In genomic region chr15:102074070-102074731, GRCm38 (mm10) we compare ENCODE assay signal across 8 mouse cellular contexts. TPM values are rescaled to one million over a fixed set of nuclear protein-coding genes. Genes with fewer than 3 reads are reported as not detected.
DNase-seq lines count a peak whose midpoint lies in the region; ATAC-seq and TF ChIP-seq lines count a peak whose summit lies in the region.

No protein-coding gene starts in this region.

- H3K27me3 ChIP-seq in embryonic facial prominence, embryonic 10.5 days (replicated peaks; ENCODE audit: low read depth, poor library complexity, severe bottlenecking): no peaks in the 10 kb centered on the region
- H3K27me3 ChIP-seq in limb, embryonic 14.5 days (ENCODE audit: control insufficient read depth, insufficient read depth, low read length): no peaks in the 10 kb centered on the region
- no peaks in the 10 kb centered on the region for H3K27me3 ChIP-seq in midbrain, embryonic 14.5 days (ENCODE audit: control insufficient read depth, insufficient read depth, low read length)

- peak overlapping the region; percentile 83 for H3K9ac ChIP-seq in limb, embryonic 14.5 days (ENCODE audit: low read depth, low read length, severe bottlenecking)
- peak overlapping the region; percentile 92 for H3K9ac ChIP-seq in midbrain, embryonic 14.5 days (replicated peaks; ENCODE audit: low read length)

- peaks cover 20% of the 10 kb centered on the region for H3K36me3 ChIP-seq in embryonic facial prominence, embryonic 10.5 days (replicated peaks)
- H3K36me3 ChIP-seq in limb, embryonic 14.5 days (ENCODE audit: control insufficient read depth, insufficient read depth, low read length): no peaks in the 10 kb centered on the region
- H3K36me3 ChIP-seq in midbrain, embryonic 14.5 days (ENCODE audit: control insufficient read depth, insufficient read depth, low read length): no peaks in the 10 kb centered on the region

- H3K4me3 ChIP-seq in embryonic facial prominence, embryonic 10.5 days: peak overlapping the region; percentile 96
- H3K4me3 ChIP-seq in limb, embryonic 14.5 days (replicated peaks; ENCODE audit: low read length): peak overlapping the region; percentile 98
- H3K4me3 ChIP-seq in midbrain, embryonic 14.5 days (replicated peaks; ENCODE audit: low read depth, low read length): peak overlapping the region; percentile 96

- WGBS in embryonic facial prominence, embryonic 10.5 days: under 1% methylated on average over 57 of the region's 57 CpGs
- 0% methylated on average over 41 of the region's 57 CpGs for WGBS in limb, embryonic 14.5 days
- WGBS in midbrain, embryonic 14.5 days: under 1% methylated on average over 56 of the region's 57 CpGs

- peak overlapping the region; percentile 65 for H3K4me2 ChIP-seq in limb, embryonic 14.5 days (replicated peaks; ENCODE audit: low read depth, low read length, severe bottlenecking)
- peak overlapping the region; percentile 57 for H3K4me2 ChIP-seq in midbrain, embryonic 14.5 days (ENCODE audit: low read length)

- peaks cover 19% of the 10 kb centered on the region for H3K4me1 ChIP-seq in embryonic facial prominence, embryonic 10.5 days
- peaks cover 12% of the 10 kb centered on the region; the same call in 1 of the 2 replicates for H3K4me1 ChIP-seq in limb, embryonic 14.5 days (ENCODE audit: control insufficient read depth, insufficient read depth, low read length)
- H3K4me1 ChIP-seq in midbrain, embryonic 14.5 days (ENCODE audit: control insufficient read depth, insufficient read depth, low read length): peaks cover 17% of the 10 kb centered on the region

- peak overlapping the region; percentile 99 for H3K27ac ChIP-seq in embryonic facial prominence, embryonic 10.5 days (replicated peaks)
- peak overlapping the region; percentile 95 for H3K27ac ChIP-seq in limb, embryonic 14.5 days (replicated peaks; ENCODE audit: low read depth, low read length)
- H3K27ac ChIP-seq in midbrain, embryonic 14.5 days (replicated peaks; ENCODE audit: low read depth, low read length): peak overlapping the region; percentile 95

- peak; percentile 62 for DNase-seq in 3T3-L1 (ENCODE audit: low read depth, low spot score)
- DNase-seq in adrenal gland, postnatal 14 days: peak; percentile 79
- peak; percentile 81 for DNase-seq in embryonic facial prominence, embryonic 10.5 days (ENCODE audit: low spot score)
- peak; percentile 55 to 65 for DNase-seq in kidney, adult 8-10 months
- DNase-seq in limb, embryonic 14.5 days (ENCODE audit: low spot score): peak; percentile 64
- peak; percentile 82 for DNase-seq in midbrain, embryonic 14.5 days
- DNase-seq in spleen, postnatal 36 days (ENCODE audit: low spot score in 2 of 2): peak; percentile 48 to 64

- no peaks in the 10 kb centered on the region for H3K9me3 ChIP-seq in embryonic facial prominence, embryonic 10.5 days
- H3K9me3 ChIP-seq in limb, embryonic 14.5 days (ENCODE audit: control insufficient read depth, low read length): no peaks in the 10 kb centered on the region
- no peaks in the 10 kb centered on the region for H3K9me3 ChIP-seq in midbrain, embryonic 14.5 days (ENCODE audit: control insufficient read depth, low read length)

- ATAC-seq in granulocyte monocyte progenitor cell, adult 5-6 weeks (replicated peaks; ENCODE audit: poor library complexity, severe bottlenecking): peak; percentile 32
- peak; percentile 46 for ATAC-seq in limb, embryonic 14.5 days (ENCODE audit: low FRiP score, low read depth)
- peak; percentile 51 for ATAC-seq in midbrain, embryonic 14.5 days (ENCODE audit: low FRiP score, low TSS enrichment)

- no peak for TF ChIP-seq POLR2A in limb, embryonic 14.5 days (IDR thresholded peaks at IDR 0.05; ENCODE audit: borderline replicate concordance, extremely low read depth, insufficient read depth, insufficient read length)

RNA-seq across cellular contexts. Expression of gene Eif4b, which starts 0.6 kb away (rescaled TPM):
- total RNA-seq in adrenal gland, postnatal 14 days (2021): 224 and 250 TPM in 2 replicates
- 133 and 136 TPM in 2 replicates for polyA plus RNA-seq in embryonic facial prominence, embryonic 10.5 days (2016; fragmentation: Nextera tagmentation; extraction: Ambion mirVana)
- total RNA-seq in granulocyte monocyte progenitor cell, adult 5-6 weeks (2014; fragmentation: Nextera tagmentation): 244 and 264 TPM in 2 replicates
- total RNA-seq in granulocyte monocyte progenitor cell, adult 5-6 weeks (2017): 450 TPM in 2 replicates
- 165 and 199 TPM in 2 replicates for polyA plus RNA-seq in limb, embryonic 14.5 days (2012; rRNA removed)
- 133 and 134 TPM in 2 replicates for polyA plus RNA-seq in limb, embryonic 14.5 days (2014; fragmentation: Nextera tagmentation; extraction: Ambion mirVana)
- polyA plus RNA-seq in midbrain, embryonic 14.5 days (2014; fragmentation: Nextera tagmentation; extraction: Ambion mirVana): 76.7 and 98.8 TPM in 2 replicates

RNA-seq across cellular contexts. Expression of gene Tns2, which starts 26.0 kb away (rescaled TPM):
- 83.0 and 121 TPM in 2 replicates for total RNA-seq in adrenal gland, postnatal 14 days (2021)
- polyA plus RNA-seq in embryonic facial prominence, embryonic 10.5 days (2016; fragmentation: Nextera tagmentation; extraction: Ambion mirVana): 12.3 and 14.9 TPM in 2 replicates
- total RNA-seq in granulocyte monocyte progenitor cell, adult 5-6 weeks (2014; fragmentation: Nextera tagmentation): 0.17 TPM in 1 of 2 replicates, not detected in the other
- not detected in 2 replicates for total RNA-seq in granulocyte monocyte progenitor cell, adult 5-6 weeks (2017)
- polyA plus RNA-seq in limb, embryonic 14.5 days (2012; rRNA removed): 114 and 134 TPM in 2 replicates
- 62.5 and 66.3 TPM in 2 replicates for polyA plus RNA-seq in limb, embryonic 14.5 days (2014; fragmentation: Nextera tagmentation; extraction: Ambion mirVana)
- polyA plus RNA-seq in midbrain, embryonic 14.5 days (2014; fragmentation: Nextera tagmentation; extraction: Ambion mirVana): 3.6 and 8.9 TPM in 2 replicates

RNA-seq across cellular contexts. Expression of gene Krt18, which starts 46.2 kb away (rescaled TPM):
- total RNA-seq in adrenal gland, postnatal 14 days (2021): 2.4 and 11.6 TPM in 2 replicates
- 95.2 and 101 TPM in 2 replicates for polyA plus RNA-seq in embryonic facial prominence, embryonic 10.5 days (2016; fragmentation: Nextera tagmentation; extraction: Ambion mirVana)
- total RNA-seq in granulocyte monocyte progenitor cell, adult 5-6 weeks (2014; fragmentation: Nextera tagmentation): 11.4 and 20.2 TPM in 2 replicates
- total RNA-seq in granulocyte monocyte progenitor cell, adult 5-6 weeks (2017): 12.4 and 24.9 TPM in 2 replicates
- 5.9 and 7.6 TPM in 2 replicates for polyA plus RNA-seq in limb, embryonic 14.5 days (2012; rRNA removed)
- polyA plus RNA-seq in limb, embryonic 14.5 days (2014; fragmentation: Nextera tagmentation; extraction: Ambion mirVana): 16.4 and 22.3 TPM in 2 replicates
- 0.35 and 1.3 TPM in 2 replicates for polyA plus RNA-seq in midbrain, embryonic 14.5 days (2014; fragmentation: Nextera tagmentation; extraction: Ambion mirVana)

Comparison
In these comparisons a context has a peak if more than half of its experiments do, and no peak if none do; other contexts are left out.
1. Peak in every context shown above with its lines: DNase-seq, ATAC-seq, H3K4me3 ChIP-seq and H3K27ac ChIP-seq.